Mouse (Mus musculus) embryo, embryonic 11 days (tissue): ENCODE results near the gene Rabgap1l.
"Not testable (repeated sequence)": the region's sequence is repeated elsewhere in the genome, so short reads cannot be mapped to it uniquely, and the experiment has no call there.

ENCODE experiments used
- DNase-seq: peaks from one replicate; pipeline ENCODE4 v3.0.0-alpha.2; 2015

Gene Rabgap1l

GRCm38 (mm10) chr1:160481643-160482042, 311.4 kb downstream of the Rabgap1l start:
- DNase-seq: no peak

GRCm38 (mm10) chr1:160467443-160467842, 325.6 kb downstream of the Rabgap1l start:
- no peak for DNase-seq

GRCm38 (mm10) chr1:160465186-160465585, 327.8 kb downstream of the Rabgap1l start:
- DNase-seq: no peak

- DNase-seq: no peak
Measured at GRCm38 (mm10) chr1:160464148-160464547, 328.9 kb downstream of the Rabgap1l start.

GRCm38 (mm10) chr1:160460346-160460745, 332.7 kb downstream of the Rabgap1l start:
- no peak for DNase-seq

- no peak for DNase-seq
Measured at GRCm38 (mm10) chr1:160451663-160452062, 341.3 kb downstream of the Rabgap1l start.

- DNase-seq: no peak
Measured at GRCm38 (mm10) chr1:160448681-160449080, 344.3 kb downstream of the Rabgap1l start.

- DNase-seq: no peak
Measured at GRCm38 (mm10) chr1:160446823-160447222, 346.2 kb downstream of the Rabgap1l start.

- no peak for DNase-seq
Measured at GRCm38 (mm10) chr1:160443506-160443905, 349.5 kb downstream of the Rabgap1l start.

GRCm38 (mm10) chr1:160441679-160442078, 351.3 kb downstream of the Rabgap1l start:
- DNase-seq: no peak

- DNase-seq: no peak
Measured at GRCm38 (mm10) chr1:160441161-160441560, 351.9 kb downstream of the Rabgap1l start.

- DNase-seq: no peak
Measured at GRCm38 (mm10) chr1:160438820-160439219, 354.2 kb downstream of the Rabgap1l start.

GRCm38 (mm10) chr1:160417196-160417854, 375.7 kb downstream of the Rabgap1l start:
- DNase-seq: peak; percentile 9

- DNase-seq: peak; percentile 33
Measured at GRCm38 (mm10) chr1:160410822-160411221, 382.2 kb downstream of the Rabgap1l start.

GRCm38 (mm10) chr1:160409689-160410088, 383.3 kb downstream of the Rabgap1l start:
- DNase-seq: not testable (repeated sequence)

GRCm38 (mm10) chr1:160409123-160409522, 383.9 kb downstream of the Rabgap1l start:
- no peak for DNase-seq

- DNase-seq: peak; percentile 48
Measured at GRCm38 (mm10) chr1:160408302-160408897, 384.6 kb downstream of the Rabgap1l start.

GRCm38 (mm10) chr1:160399428-160399827, 393.6 kb downstream of the Rabgap1l start:
- DNase-seq: peak; percentile 69

- DNase-seq: no peak
Measured at GRCm38 (mm10) chr1:160397037-160397436, 396.0 kb downstream of the Rabgap1l start.

GRCm38 (mm10) chr1:160387446-160387845, 405.6 kb downstream of the Rabgap1l start:
- DNase-seq: no peak

- no peak for DNase-seq
Measured at GRCm38 (mm10) chr1:160378367-160378766, 414.6 kb downstream of the Rabgap1l start.

- peak; percentile 68 for DNase-seq
Measured at GRCm38 (mm10) chr1:160377337-160378336, 415.4 kb downstream of the Rabgap1l start.

GRCm38 (mm10) chr1:160374490-160374889, 418.5 kb downstream of the Rabgap1l start:
- no peak for DNase-seq
